Mouse (Mus musculus) heart, embryonic 13.5 days (tissue): Measurements from ENCODE around the gene Megf11. TPM values are rescaled to one million over a fixed set of nuclear protein-coding genes. Genes with fewer than 3 reads are reported as not detected.

Experiments used
- ATAC-seq: fragments of 200-750 bp; cut with Nextera tagmentation; 2 replicates; pipeline ENCODE4 v1.8.0; 2017; ENCODE audit warnings: moderate TSS enrichment; ENCODE audit not compliant: insufficient number of reproducible peaks, low FRiP score, low TSS enrichment; ENCODE audit errors: extremely low read depth
- H3K27ac ChIP-seq: fragments of 300-500 bp; sonication (generic); replicated peaks from 2 replicates; pipeline ENCODE4 v1.5.1; 2015; ENCODE audit warnings: moderate library complexity, mild to moderate bottlenecking, inconsistent platforms
- H3K27me3 ChIP-seq: fragments of 300-500 bp; sonication (generic); replicated peaks from 2 replicates; pipeline ENCODE4 v1.6.1; 2015; ENCODE audit warnings: mild to moderate bottlenecking, inconsistent platforms
- H3K36me3 ChIP-seq: fragments of 300-500 bp; sonication (generic); 2 replicates; pipeline ENCODE4 v1.6.1; 2015; ENCODE audit warnings: mild to moderate bottlenecking, inconsistent platforms
- H3K4me1 ChIP-seq: fragments of 300-500 bp; sonication (generic); 2 replicates; pipeline ENCODE4 v1.6.1; 2015; ENCODE audit warnings: inconsistent platforms
- H3K4me2 ChIP-seq: fragments of 300-500 bp; sonication (generic); 2 replicates; pipeline ENCODE4 v1.6.1; 2015; ENCODE audit warnings: inconsistent platforms, mild to moderate bottlenecking, moderate library complexity
- H3K4me3 ChIP-seq: fragments of 300-500 bp; sonication (generic); 2 replicates; pipeline ENCODE4 v1.5.1; 2015; ENCODE audit warnings: moderate library complexity, mild to moderate bottlenecking, inconsistent platforms
- H3K9ac ChIP-seq: fragments of 300-500 bp; sonication (generic); 2 replicates; pipeline ENCODE4 v1.6.1; 2015; ENCODE audit warnings: inconsistent platforms, mild to moderate bottlenecking, moderate library complexity
- H3K9me3 ChIP-seq: fragments of 300-500 bp; sonication (generic); 2 replicates; pipeline ENCODE4 v1.6.1; 2016; ENCODE audit warnings: inconsistent platforms
- WGBS: fragments of 180-500 bp; shearing (Covaris S2); methylation state at CpG from one replicate; pipeline ENCODE4 v1.1.7; 2015; ENCODE audit warnings: mixed read lengths; 5-methylcytosine and 5-hydroxymethylcytosine counted together
- polyA plus RNA-seq: library from polyadenylated mRNA; unstranded; fragments of >200 nt; fragmentation: Nextera tagmentation; extraction: Ambion mirVana; gene quantifications from 2 replicates; pipeline ENCODE4 v1.2.1, GENCODE M21; 2015

Megf11 gene
- polyA plus RNA-seq, 1 experiment from 2014 or later, result 1.1 TPM

DNA sequence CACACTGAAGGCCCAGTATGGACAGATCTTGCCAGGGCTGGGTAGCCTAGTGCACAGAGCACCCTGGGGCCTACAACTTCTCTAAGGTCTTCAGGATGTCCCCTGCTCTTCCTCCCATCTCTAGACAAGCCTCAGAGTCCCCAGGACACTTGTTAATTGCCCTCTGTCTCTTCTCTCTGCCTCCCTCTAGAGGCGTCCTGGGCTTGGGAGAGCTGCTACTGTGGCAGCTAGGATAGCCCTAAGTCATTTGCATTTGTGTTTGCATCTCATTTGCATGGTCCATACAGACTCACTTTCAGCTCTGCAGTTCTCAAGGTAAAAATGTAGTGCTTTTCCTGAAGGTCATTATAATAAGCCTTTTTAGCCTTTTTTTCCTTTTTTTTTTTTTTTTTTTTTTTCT is 11.7 kb downstream of the Megf11 start:
- WGBS, result 32% methylated on average over 1 of the region's 1 CpGs
- no peaks in the 10 kb centered on the region for H3K36me3 ChIP-seq
- no peak for ATAC-seq
- no peak overlapping the region for H3K9ac ChIP-seq
- H3K4me1 ChIP-seq, result peaks cover 11% of the 10 kb centered on the region; the same call in 1 of the 2 replicates
- no peak overlapping the region for H3K4me2 ChIP-seq
- H3K9me3 ChIP-seq, result no peaks in the 10 kb centered on the region
- H3K4me3 ChIP-seq, result no peak overlapping the region
- H3K27ac ChIP-seq, result no peak overlapping the region
- H3K27me3 ChIP-seq, result peaks cover 22% of the 10 kb centered on the region; the same call in 1 of the 2 replicates

DNA sequence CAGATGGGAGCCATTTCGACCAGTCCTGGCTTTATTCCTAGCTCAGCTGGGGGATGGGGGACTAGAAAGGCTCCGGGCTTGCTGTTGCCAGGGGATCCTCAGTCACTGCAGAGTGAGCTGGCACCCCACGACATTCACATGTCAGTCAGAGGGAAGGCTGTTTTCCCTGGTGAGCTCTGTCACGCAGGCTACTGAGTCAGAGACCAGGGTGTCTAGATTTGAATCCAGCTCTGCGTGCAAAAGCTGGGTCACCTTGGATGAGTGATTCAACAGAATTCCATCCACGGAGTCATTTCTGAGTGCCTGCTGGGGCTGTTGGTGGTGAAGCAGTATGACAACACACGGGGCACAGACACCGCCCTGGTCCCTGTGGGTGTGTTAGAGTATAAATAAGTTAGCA is 13.7 kb downstream of the Megf11 start:
- no peak overlapping the region for H3K4me3 ChIP-seq
- H3K27me3 ChIP-seq, result peaks cover 20% of the 10 kb centered on the region; the same call in 1 of the 2 replicates
- ATAC-seq, result no peak
- H3K4me1 ChIP-seq, result peaks cover 8% of the 10 kb centered on the region; the same call in 1 of the 2 replicates
- no peaks in the 10 kb centered on the region for H3K36me3 ChIP-seq
- 61% methylated on average over 8 of the region's 8 CpGs for WGBS
- H3K9me3 ChIP-seq, result no peaks in the 10 kb centered on the region
- no peak overlapping the region for H3K9ac ChIP-seq
- H3K27ac ChIP-seq, result no peak overlapping the region
- H3K4me2 ChIP-seq, result no peak overlapping the region

DNA sequence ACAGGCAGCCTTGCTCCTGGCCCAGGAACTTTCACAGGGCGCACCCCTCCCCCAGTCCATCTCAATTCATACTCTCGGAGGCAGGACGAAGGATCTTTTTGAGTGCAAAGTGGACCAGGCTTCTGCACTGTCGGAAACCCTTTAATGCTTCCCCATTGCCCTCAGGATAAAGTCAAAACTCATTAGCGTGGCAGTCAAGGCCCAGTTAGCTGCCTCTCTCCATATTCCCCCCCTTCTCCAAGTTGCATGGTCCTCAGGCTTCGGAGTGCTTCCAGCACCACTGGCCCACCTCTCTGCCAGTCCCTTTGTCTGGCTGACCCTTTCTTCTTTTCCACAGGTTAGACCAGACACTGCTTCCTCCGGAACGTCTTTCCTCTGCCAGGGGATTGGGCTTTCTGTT is 16.7 kb downstream of the Megf11 start:
- H3K27ac ChIP-seq, result no peak overlapping the region
- H3K4me3 ChIP-seq, result no peak overlapping the region
- no peak overlapping the region for H3K4me2 ChIP-seq
- no peaks in the 10 kb centered on the region for H3K36me3 ChIP-seq
- H3K27me3 ChIP-seq, result peaks cover 20% of the 10 kb centered on the region; the same call in 1 of the 2 replicates
- no peak for ATAC-seq
- no peak overlapping the region for H3K9ac ChIP-seq
- no peaks in the 10 kb centered on the region for H3K9me3 ChIP-seq
- H3K4me1 ChIP-seq, result no peaks in the 10 kb centered on the region
- 72% methylated on average over 8 of the region's 8 CpGs for WGBS

DNA sequence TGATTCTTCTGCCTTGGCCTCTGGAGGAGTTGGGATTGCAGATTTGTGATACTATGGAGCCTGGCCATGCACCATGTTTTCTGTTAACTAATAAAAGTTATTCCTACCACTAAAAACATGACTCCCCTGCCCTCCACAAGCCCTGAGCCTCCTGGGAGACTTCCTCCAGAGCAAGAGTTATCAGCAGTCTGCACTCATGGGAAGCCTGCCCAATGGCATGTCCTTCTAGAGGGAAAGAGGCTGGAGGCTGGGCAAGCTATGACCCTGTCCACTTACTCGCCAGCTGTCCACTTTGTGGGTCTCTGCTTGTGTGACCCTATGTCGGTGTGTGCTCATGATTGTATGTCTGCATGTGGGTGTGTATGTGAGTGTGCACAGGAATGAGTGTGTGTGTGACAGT is 21.4 kb downstream of the Megf11 start:
- 73% methylated on average over 2 of the region's 2 CpGs for WGBS
- H3K4me3 ChIP-seq, result no peak overlapping the region
- no peaks in the 10 kb centered on the region for H3K36me3 ChIP-seq
- no peaks in the 10 kb centered on the region for H3K4me1 ChIP-seq
- no peak for ATAC-seq
- peaks cover 3% of the 10 kb centered on the region; the same call in 1 of the 2 replicates for H3K27me3 ChIP-seq
- no peak overlapping the region for H3K27ac ChIP-seq
- H3K9me3 ChIP-seq, result no peaks in the 10 kb centered on the region
- no peak overlapping the region for H3K9ac ChIP-seq
- no peak overlapping the region for H3K4me2 ChIP-seq

DNA sequence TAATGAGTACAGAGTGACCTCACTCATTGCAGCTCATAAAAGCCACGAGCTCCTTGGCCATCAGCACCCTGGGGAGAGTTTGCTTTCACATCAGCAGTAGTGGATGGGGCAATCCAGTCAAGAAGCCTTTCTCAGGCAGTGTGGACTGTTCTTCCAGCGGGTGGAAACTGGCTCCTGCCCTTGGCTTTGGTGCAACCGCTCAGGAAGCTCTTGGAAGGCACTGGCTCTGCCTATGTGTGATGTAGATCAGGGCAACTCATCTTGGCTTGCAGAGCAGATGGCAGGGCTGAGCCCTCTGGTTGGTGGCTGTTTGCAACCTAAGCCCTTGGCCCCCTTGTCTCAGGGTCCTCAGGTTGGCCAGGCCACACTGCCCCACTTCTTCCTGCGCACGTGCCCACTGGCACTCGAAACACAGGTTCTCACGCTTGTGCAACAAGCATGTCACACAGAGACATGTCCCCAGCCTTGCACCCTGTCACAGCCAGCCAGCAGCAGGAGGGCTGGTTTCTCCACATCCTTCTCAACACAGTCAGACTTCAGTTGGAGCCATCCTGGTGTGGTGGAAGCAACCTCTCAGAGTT is 22.1 kb downstream of the Megf11 start:
- Histone ChIP-seq H3K4me1 (no peaks in the 10 kb centered on the region), H3K4me3 (no peak overlapping the region), H3K36me3 (no peaks in the 10 kb centered on the region), H3K27me3 (peaks cover 3% of the 10 kb centered on the region; the same call in 1 of the 2 replicates), H3K4me2 (no peak overlapping the region), H3K27ac (no peak overlapping the region), H3K9me3 (no peaks in the 10 kb centered on the region), H3K9ac (no peak overlapping the region)
- 76% methylated on average over 7 of the region's 7 CpGs for WGBS
- ATAC-seq, result no peak

DNA sequence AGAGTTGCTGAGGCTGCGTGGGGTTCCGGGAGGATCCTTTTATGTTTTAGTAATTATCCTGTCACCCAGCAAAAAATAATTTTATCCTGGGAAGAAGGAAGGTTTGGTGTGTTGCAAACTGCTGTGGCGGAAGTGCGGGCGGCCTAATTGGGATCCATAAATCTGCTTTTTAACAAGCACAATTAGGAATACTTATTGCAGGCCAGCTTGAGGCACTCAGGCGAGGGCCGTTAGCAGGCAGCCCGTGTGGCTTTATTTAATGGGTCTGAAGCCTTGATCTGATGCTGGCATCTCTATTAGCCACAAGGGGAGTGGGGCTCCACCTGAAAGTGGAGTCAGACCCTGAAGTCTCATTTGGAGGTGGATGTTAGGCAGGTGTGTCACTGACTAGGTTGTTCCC is 23.4 kb downstream of the Megf11 start:
- Histone ChIP-seq H3K36me3 (no peaks in the 10 kb centered on the region), H3K9ac (no peak overlapping the region), H3K4me2 (no peak overlapping the region), H3K9me3 (no peaks in the 10 kb centered on the region), H3K27ac (no peak overlapping the region), H3K4me1 (no peaks in the 10 kb centered on the region), H3K27me3 (no peaks in the 10 kb centered on the region; the same call in 1 of the 2 replicates), H3K4me3 (no peak overlapping the region)
- no peak for ATAC-seq
- 78% methylated on average over 8 of the region's 8 CpGs for WGBS

DNA sequence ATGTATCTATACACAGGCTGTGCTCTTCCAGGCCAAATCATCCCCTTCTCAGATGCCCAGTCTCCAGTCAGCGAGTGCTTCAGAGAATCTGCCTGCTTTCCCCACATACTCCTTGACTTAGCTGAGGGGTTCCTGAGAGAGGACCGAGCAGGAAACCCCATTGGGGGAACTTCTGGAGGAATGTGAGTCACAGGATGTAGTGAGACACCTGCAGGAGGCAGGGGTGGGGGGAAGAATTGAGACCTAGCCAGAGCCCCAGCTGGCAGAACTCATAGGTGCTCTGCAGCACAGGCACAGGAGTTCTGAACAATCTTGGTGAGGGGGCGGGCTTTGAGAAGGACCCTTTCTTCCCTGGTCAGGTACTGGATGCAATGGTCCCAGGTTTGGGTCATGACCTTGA is 35.0 kb downstream of the Megf11 start:
- H3K4me3 ChIP-seq, result no peak overlapping the region
- H3K36me3 ChIP-seq, result no peaks in the 10 kb centered on the region
- H3K9ac ChIP-seq, result no peak overlapping the region
- H3K4me1 ChIP-seq, result no peaks in the 10 kb centered on the region
- H3K27ac ChIP-seq, result no peak overlapping the region
- 78% methylated on average over 3 of the region's 3 CpGs for WGBS
- no peak overlapping the region for H3K4me2 ChIP-seq
- no peaks in the 10 kb centered on the region for H3K9me3 ChIP-seq
- no peak for ATAC-seq
- no peaks in the 10 kb centered on the region; the same call in 1 of the 2 replicates for H3K27me3 ChIP-seq

DNA sequence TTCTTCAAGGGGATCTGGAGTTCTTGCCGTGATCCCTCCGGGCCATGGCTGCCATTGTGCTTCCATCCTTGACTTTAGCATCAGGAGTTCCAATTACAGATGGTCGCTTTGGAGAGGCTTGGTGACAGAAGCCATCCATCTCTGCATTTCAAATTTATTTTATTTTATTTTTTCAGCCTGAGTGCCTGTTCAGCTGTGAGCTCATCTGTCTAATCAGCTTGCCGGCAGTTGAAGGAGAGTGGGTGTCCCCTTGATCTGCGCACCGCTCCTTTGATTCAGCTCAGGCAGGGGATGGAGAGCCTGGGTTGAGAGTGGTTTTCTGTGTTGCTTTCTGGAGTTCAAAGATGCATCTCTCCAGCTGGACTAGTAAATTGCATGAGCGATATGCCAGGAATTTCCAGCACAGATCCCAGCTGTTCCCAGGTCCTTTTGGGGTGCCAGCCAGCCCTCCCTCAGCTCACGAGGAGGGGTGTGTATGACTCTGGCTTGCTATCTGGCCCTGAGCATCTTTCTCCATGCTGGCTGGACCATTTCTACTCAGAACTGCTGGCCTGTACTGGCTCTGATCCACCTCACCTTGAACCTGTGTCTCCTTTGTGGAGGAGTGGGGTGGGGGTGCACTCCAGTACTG is 36.7 kb downstream of the Megf11 start:
- Histone ChIP-seq H3K4me2 (no peak overlapping the region), H3K9ac (no peak overlapping the region), H3K27me3 (no peaks in the 10 kb centered on the region; the same call in 1 of the 2 replicates), H3K27ac (no peak overlapping the region), H3K4me3 (no peak overlapping the region), H3K4me1 (no peaks in the 10 kb centered on the region), H3K36me3 (no peaks in the 10 kb centered on the region), H3K9me3 (no peaks in the 10 kb centered on the region)
- no peak for ATAC-seq
- WGBS, result 72% methylated on average over 8 of the region's 8 CpGs

DNA sequence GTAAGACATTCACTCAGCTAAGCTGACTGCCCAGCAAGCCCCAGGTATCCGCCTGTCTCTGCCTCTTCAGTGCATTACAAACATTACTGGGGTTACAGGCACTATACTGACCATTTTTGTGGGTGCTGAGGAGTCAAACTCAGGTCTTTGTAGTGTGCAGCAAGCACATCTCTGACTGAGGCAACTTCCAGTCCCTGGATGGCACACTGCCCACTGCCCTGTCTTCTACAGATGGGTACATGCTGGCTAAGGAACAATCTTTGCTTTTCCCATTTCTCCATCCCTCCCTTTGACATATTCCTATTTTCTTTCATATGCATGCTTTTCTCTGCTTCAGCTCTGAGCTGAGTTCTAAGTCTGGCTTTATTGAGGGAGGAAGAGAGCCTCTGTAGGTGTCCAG is 38.5 kb downstream of the Megf11 start:
- 71% methylated on average over 1 of the region's 1 CpGs for WGBS
- Histone ChIP-seq H3K9ac (no peak overlapping the region), H3K27ac (no peak overlapping the region), H3K4me3 (no peak overlapping the region), H3K4me1 (no peaks in the 10 kb centered on the region), H3K36me3 (no peaks in the 10 kb centered on the region), H3K4me2 (no peak overlapping the region), H3K27me3 (no peaks in the 10 kb centered on the region; the same call in none of the 2 replicates), H3K9me3 (no peaks in the 10 kb centered on the region)
- no peak for ATAC-seq

DNA sequence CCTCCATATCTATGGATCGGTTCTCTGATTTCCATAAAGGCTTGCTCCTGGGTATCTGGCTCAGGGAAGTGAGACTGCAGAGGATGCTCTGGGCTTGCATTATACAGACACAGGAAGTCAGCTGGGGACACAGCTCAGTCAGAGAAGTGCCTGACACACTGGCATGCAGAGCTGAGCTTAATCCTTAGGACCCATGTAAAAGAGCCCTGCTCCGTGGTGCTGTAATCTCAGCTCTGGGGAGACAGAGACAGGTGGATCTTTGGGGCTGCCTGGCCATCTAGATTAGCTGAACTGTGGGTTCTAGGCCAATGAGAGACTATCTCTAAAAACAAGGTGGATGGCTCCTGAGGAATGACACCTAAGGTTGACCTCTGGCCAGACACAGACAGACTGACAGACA is 50.7 kb downstream of the Megf11 start:
- Histone ChIP-seq H3K9me3 (0 out of 2 replicates have a peak, but pooled peaks cover under 1% of the 10 kb centered on the region), H3K27me3 (no peaks in the 10 kb centered on the region), H3K4me1 (no peaks in the 10 kb centered on the region), H3K27ac (no peak overlapping the region), H3K36me3 (no peaks in the 10 kb centered on the region), H3K4me3 (no peak overlapping the region), H3K4me2 (no peak overlapping the region), H3K9ac (no peak overlapping the region)
- 67% methylated on average over 2 of the region's 2 CpGs for WGBS
- no peak for ATAC-seq

DNA sequence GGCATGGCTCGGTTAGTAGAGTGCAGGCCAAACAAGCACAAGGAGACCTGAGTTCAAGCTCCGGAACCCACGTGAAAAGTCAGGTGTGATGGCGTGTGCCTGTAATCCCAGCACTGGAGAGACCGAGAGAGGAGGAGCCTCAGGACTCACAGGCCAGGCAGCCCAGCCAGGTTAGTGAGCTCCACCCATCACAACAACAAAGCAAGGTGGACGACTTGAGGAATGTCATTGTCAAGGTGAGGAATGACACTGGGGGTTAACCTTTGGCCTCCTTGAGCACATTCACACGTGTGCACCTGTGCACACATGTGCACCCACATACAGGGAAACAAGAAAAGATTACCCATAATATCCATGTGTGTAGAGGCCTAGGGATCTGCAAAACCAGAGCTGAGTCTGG is 54.7 kb downstream of the Megf11 start:
- Histone ChIP-seq H3K4me3 (no peak overlapping the region), H3K4me1 (no peaks in the 10 kb centered on the region), H3K27ac (no peak overlapping the region), H3K9me3 (no peaks in the 10 kb centered on the region), H3K36me3 (no peaks in the 10 kb centered on the region), H3K9ac (no peak overlapping the region), H3K4me2 (no peak overlapping the region), H3K27me3 (peaks cover 8% of the 10 kb centered on the region; the same call in 1 of the 2 replicates)
- ATAC-seq, result no peak
- 74% methylated on average over 7 of the region's 7 CpGs for WGBS

DNA sequence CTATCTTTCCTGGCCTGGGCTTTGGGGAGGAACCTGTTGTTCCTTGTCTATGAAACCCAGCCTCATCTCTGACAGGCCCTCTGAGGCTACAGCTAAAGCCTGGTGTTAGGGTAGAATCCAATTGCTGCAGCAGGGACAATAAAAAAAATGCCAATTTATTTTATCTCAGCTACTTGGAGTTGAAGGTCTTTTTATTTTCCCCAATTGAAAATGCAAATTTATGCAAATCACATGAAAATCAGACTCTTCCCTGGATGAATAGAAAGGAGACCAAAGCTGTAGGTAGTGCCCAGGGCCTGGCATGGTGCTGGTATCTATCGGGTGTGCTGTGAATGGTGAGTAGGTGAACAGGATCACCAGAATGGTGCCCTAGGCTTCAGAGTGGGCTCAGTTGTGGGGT is 60.6 kb downstream of the Megf11 start:
- Histone ChIP-seq H3K27me3 (peaks cover 8% of the 10 kb centered on the region; the same call in 1 of the 2 replicates), H3K9ac (no peak overlapping the region), H3K9me3 (no peaks in the 10 kb centered on the region), H3K4me1 (peaks cover 29% of the 10 kb centered on the region), H3K4me3 (no peak overlapping the region), H3K36me3 (no peaks in the 10 kb centered on the region), H3K4me2 (no peak overlapping the region), H3K27ac (no peak overlapping the region)
- 88% methylated on average over 1 of the region's 1 CpGs for WGBS
- ATAC-seq, result no peak
